Mouse (Mus musculus) forelimb bud, embryonic 11.5 days (tissue): ENCODE data around the gene Tlk2.

Experiments used
- DNase-seq: peaks from one replicate; pipeline ENCODE4 v3.0.0-alpha.2; 2012; ENCODE audit warnings: low read depth, low spot score

Gene Tlk2

DNA sequence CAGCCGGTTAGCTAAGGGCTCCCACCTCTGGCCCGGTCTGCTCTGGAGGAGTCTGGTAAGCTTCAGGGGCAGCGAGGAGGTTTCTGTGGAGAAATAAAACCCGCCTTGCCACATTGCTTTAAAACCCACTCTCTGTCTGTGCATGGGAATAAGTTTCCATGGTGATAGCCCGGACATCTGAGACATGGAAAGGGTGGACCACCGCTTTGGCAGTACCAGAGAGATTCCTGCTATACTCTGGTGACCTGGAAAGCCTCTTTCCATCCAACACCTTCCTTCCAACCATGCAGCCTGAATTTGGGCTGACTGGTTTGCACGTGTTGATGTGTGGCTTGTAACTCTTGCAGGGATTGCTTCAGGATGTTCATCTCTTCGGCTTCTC is 135.0 kb downstream of the Tlk2 start:
- DNase-seq, result no peak

DNA sequence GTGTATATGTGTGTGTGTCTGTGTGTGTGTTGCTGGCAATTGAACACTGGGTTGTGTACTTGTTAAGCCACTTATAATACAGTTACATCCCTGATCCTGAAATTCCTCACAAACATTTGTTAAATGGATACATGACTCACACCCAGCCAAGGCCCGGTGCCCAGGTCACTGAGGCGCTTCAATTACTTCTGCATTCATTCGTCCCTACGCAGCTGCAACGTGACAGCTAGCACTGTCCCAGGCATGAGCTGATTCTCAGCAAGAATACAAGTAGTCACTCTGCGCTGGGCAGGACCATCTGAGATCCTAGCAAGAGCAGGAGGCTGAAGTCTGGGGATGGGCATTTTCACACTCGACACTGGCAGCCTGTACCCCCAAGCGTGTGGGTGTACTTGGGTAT is 136.7 kb downstream of the Tlk2 start:
- no peak for DNase-seq

DNA sequence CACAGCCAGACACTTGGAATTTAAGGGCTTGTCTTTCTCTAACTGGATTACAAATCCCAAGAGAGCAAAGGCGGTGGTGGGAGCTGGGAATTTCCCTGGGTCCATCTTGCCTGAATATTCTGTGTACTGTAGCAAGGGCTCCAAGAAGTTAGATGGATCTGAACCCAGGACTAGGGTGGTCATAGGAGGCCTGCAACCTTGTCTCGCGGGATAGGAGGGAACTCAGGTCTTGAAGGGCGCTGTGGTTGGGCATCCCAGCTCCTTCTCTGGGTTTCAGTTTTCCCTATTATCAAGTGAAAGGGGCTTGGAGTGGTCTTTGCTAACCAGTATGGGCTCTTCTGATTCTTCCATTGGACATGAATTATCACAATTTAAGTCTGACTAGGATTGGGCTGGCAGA is 137.5 kb downstream of the Tlk2 start:
- no peak for DNase-seq

DNA sequence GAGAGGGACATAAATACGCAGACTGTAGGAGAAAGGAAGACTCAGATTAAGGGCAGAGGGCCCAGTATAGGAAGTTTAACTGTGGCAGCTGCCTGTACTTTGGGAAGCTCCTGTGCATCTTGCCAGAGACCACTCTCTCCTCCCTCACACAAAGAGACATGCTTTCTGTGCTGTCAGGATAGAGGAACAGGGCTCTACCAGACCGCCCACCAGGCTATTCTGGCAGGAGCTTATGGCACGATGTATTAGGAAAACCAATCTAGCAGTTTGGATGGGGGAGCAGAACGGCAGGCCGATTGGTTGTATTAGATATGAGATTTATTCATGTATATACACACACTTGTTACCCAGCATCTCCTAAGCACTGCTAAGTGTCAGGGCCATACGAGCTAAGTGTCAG is 139.2 kb downstream of the Tlk2 start:
- no peak for DNase-seq

- no peak for DNase-seq
Measured at GRCm38 (mm10) chr11:105321090-105321489, 142.5 kb downstream of the Tlk2 start.

DNA sequence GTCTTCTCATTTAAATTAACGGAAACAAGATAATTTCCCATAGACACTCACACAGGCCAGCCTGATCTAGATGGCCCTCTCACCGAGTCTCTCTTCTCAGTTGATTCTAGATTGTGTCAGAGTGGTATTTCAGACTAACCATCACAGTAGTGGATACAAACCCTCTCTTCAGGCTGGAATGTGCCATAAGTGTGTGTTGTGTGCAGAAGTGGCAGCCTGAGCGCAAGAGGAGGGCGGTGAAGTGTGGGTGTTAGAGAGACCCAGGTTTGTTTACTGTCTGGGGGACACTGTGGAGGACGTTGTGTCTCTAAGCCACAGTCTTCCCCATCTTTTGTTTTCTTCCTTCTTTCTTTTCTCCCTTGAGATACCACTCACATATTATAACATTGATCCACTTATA is 144.9 kb downstream of the Tlk2 start:
- no peak for DNase-seq

DNA sequence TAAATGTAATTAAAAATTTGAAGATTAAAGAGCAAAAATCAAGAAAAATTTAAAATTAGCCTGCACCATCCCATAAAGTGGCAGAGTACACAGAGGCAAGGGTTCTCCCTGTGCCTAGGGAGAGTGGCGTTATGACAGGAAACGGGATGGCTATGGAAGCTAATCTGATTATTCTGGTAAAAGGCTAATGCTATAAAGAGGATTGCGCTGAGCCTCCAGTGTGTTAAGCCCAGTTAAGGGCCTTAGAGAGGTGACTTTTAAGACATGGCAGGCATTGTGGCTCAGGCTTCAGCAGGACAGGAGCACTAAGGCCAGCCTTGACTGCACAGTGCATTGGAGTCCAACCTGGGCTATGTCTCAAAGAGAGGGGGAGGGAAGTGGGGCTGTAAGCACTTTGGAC is 148.5 kb downstream of the Tlk2 start:
- DNase-seq, result no peak

GRCm38 (mm10) chr11:105329962-105330361 is 151.4 kb downstream of the Tlk2 start:
- DNase-seq, result no peak

DNA sequence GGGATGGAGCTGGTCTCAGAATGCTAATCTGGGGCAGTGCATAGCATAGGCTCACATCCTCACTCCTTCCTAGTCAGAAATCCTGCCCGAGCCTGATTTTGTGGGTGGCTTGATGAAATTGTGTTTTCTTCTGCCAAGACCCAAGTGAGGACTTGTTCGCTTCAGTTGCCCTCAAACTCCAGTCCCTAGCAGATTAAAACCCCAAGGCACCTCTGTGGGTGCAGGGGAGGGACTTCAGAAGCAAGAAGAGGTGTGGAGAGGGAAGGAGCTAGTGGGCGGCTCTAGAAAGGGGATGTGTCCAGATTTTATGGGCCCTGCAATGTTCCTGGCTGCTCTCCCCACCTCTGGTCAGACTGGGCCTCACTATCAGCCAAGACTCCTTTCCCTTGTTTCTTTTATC is 152.5 kb downstream of the Tlk2 start:
- DNase-seq, result no peak

GRCm38 (mm10) chr11:105331732-105332131 is 153.1 kb downstream of the Tlk2 start:
- no peak for DNase-seq

- DNase-seq, result peak; percentile 35
Measured at GRCm38 (mm10) chr11:105332468-105332867, 153.9 kb downstream of the Tlk2 start.
